17 mouse cellular contexts compared by ENCODE assay signal in the genomic region with DNA sequence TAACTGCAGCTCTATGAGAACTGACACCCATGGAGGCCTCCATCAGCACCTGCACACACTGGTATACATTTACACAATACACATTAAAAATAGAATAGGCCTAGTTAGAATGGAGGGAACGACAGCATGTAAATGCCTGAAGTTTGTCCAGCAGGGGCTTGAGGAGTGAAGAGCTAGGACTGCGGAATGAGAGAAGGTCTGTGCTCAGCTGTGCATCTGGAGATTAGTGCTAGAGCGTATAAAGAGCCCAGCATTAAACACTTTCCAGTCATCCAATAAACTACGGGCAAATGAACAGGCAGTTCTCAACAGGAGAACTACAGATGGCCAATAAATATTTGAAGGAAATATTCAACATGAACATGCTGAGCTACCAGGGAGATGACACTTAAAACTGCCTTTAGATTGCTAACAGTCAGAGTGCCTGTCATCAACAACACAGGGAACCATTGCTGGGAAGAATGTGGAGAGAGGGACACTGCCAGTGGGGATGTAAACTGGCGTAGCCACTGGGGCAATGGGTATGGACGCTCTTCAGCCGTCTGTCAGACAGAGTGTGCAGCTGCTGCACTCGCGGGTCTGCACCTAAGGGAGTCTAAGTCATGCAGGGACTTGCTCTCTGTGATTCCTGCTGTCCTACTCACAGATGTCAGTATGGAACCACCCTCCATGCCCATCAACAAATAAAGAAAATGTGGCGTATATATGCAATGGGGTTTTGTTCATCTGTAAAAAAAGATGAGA. TPM values are rescaled to one million over a fixed set of nuclear protein-coding genes. Genes with fewer than 3 reads are reported as not detected.
DNase-seq lines count a peak whose midpoint lies in the region; ATAC-seq lines count a peak whose summit lies in the region.
"Had no signal": no experiment of that assay in that cellular context is flagged by ENCODE, and none has a peak within 500 bp of the region (broad histone marks: within the 10 kb centered on the region; RNA-seq: fewer than 3 reads in every experiment).

No protein-coding gene starts in this region.

- no peaks in the 10 kb centered on the region for H3K27me3 ChIP-seq in heart, embryonic 16.5 days (ENCODE audit: control insufficient read depth, insufficient read depth, low read length)
- H3K27me3 ChIP-seq in midbrain, embryonic 13.5 days, result no peaks in the 10 kb centered on the region
- H3K27me3 ChIP-seq in midbrain, embryonic 10.5 days (ENCODE audit: low read depth, poor library complexity, severe bottlenecking), result no peaks in the 10 kb centered on the region
- H3K27me3 ChIP-seq in limb, embryonic 13.5 days, result no peaks in the 10 kb centered on the region
- H3K27me3 ChIP-seq in liver, embryonic 12.5 days (replicated peaks), result no peaks in the 10 kb centered on the region
- H3K27me3 ChIP-seq: heart, embryonic 12.5 days; Patski had no signal

- intact Hi-C loops in heart, postnatal 25 days (cut with DNase I), result no loop called here

- 72% methylated on average over 10 of the region's 10 CpGs for WGBS in heart, embryonic 16.5 days
- WGBS in midbrain, embryonic 13.5 days, result 68% methylated on average over 10 of the region's 10 CpGs
- WGBS in midbrain, embryonic 10.5 days, result 85% methylated on average over 10 of the region's 10 CpGs
- WGBS in limb, embryonic 13.5 days, result 59% methylated on average over 10 of the region's 10 CpGs
- WGBS in liver, embryonic 12.5 days (ENCODE audit: insufficient replicate concordance), result 87% methylated on average over 10 of the region's 10 CpGs

- H3K4me2 ChIP-seq in heart, embryonic 16.5 days (ENCODE audit: low read depth, low read length), result no peak overlapping the region
- H3K4me2 ChIP-seq in midbrain, embryonic 13.5 days (replicated peaks), result no peak overlapping the region
- H3K4me2 ChIP-seq in limb, embryonic 13.5 days (replicated peaks), result no peak overlapping the region
- no peak overlapping the region for H3K4me2 ChIP-seq in liver, embryonic 12.5 days
- H3K4me2 ChIP-seq: heart, embryonic 12.5 days had no signal

- no peak for DNase-seq in heart, postnatal 25 days (ENCODE audit: low spot score)
- no peak for DNase-seq in midbrain, embryonic 10.5 days (ENCODE audit: low spot score)
- peak; percentile 24 for DNase-seq in retina, postnatal 1 day
- DNase-seq in urinary bladder, adult 18-20 months (ENCODE audit: low spot score in 2 of 2), result no peak
- DNase-seq: adrenal gland, postnatal 36 days; cerebellum, adult 9-11 months; gastrocnemius, adult 2 months; kidney, postnatal 4 days; layer of hippocampus, postnatal 36 days; thymus, postnatal 25 days had no signal

- no peak overlapping the region for H3K4me3 ChIP-seq in heart, embryonic 16.5 days (ENCODE audit: low read length)
- no peak overlapping the region for H3K4me3 ChIP-seq in midbrain, embryonic 13.5 days (replicated peaks)
- no peak overlapping the region for H3K4me3 ChIP-seq in midbrain, embryonic 10.5 days
- H3K4me3 ChIP-seq in limb, embryonic 13.5 days, result no peak overlapping the region
- H3K4me3 ChIP-seq in liver, embryonic 12.5 days, result no peak overlapping the region
- H3K4me3 ChIP-seq: gastrocnemius, adult 2 months; heart, embryonic 12.5 days had no signal

- H3K27ac ChIP-seq in heart, embryonic 16.5 days (ENCODE audit: low read length), result no peak overlapping the region
- H3K27ac ChIP-seq in midbrain, embryonic 13.5 days, result peak overlapping the region; percentile 31; the same call in 1 of the 2 replicates
- no peak overlapping the region for H3K27ac ChIP-seq in midbrain, embryonic 10.5 days (replicated peaks)
- peak overlapping the region; percentile 10; the same call in 1 of the 2 replicates for H3K27ac ChIP-seq in limb, embryonic 13.5 days
- no peak overlapping the region for H3K27ac ChIP-seq in liver, embryonic 12.5 days
- H3K27ac ChIP-seq: gastrocnemius, adult 2 months; liver, embryonic 14.5 days had no signal

- 0 out of 2 replicates have a peak, but pooled peaks cover 8% of the 10 kb centered on the region for H3K4me1 ChIP-seq in heart, embryonic 16.5 days (ENCODE audit: control insufficient read depth, insufficient read depth, low read length)
- H3K4me1 ChIP-seq in midbrain, embryonic 13.5 days (replicated peaks), result peaks cover 40% of the 10 kb centered on the region
- peaks cover 40% of the 10 kb centered on the region for H3K4me1 ChIP-seq in midbrain, embryonic 10.5 days
- H3K4me1 ChIP-seq in limb, embryonic 13.5 days, result peaks cover 41% of the 10 kb centered on the region
- peaks cover 70% of the 10 kb centered on the region for H3K4me1 ChIP-seq in liver, embryonic 12.5 days

- H3K36me3 ChIP-seq in heart, embryonic 16.5 days (ENCODE audit: control insufficient read depth, insufficient read depth), result 0 out of 2 replicates have a peak, but pooled peaks cover 2% of the 10 kb centered on the region
- H3K36me3 ChIP-seq in midbrain, embryonic 13.5 days, result peaks cover 2% of the 10 kb centered on the region; the same call in 1 of the 2 replicates
- H3K36me3 ChIP-seq in midbrain, embryonic 10.5 days, result peaks cover 15% of the 10 kb centered on the region; the same call in 1 of the 2 replicates
- peaks cover 9% of the 10 kb centered on the region for H3K36me3 ChIP-seq in limb, embryonic 13.5 days
- peaks cover 28% of the 10 kb centered on the region for H3K36me3 ChIP-seq in liver, embryonic 12.5 days

- no peak overlapping the region for H3K9ac ChIP-seq in heart, embryonic 16.5 days (ENCODE audit: low read length)
- no peak overlapping the region for H3K9ac ChIP-seq in midbrain, embryonic 13.5 days (replicated peaks)
- H3K9ac ChIP-seq in limb, embryonic 13.5 days, result no peak overlapping the region
- H3K9ac ChIP-seq in liver, embryonic 12.5 days, result no peak overlapping the region
- H3K9ac ChIP-seq: heart, embryonic 12.5 days; liver, embryonic 14.5 days had no signal

- 0 out of 2 replicates have a peak, but pooled peaks have one; percentile 19 for ATAC-seq in heart, embryonic 16.5 days (replicated peaks; ENCODE audit: extremely low read depth, insufficient read depth, low FRiP score)
- ATAC-seq in midbrain, embryonic 13.5 days, result 0 out of 2 replicates have a peak, but pooled peaks have one; percentile 31
- peak; percentile 55; the same call in 1 of the 2 replicates for ATAC-seq in limb, embryonic 13.5 days (ENCODE audit: low FRiP score, low read depth)
- ATAC-seq in liver, embryonic 12.5 days, result no peak
- ATAC-seq: Patski had no signal

- no peaks in the 10 kb centered on the region for H3K9me3 ChIP-seq in heart, embryonic 16.5 days (replicated peaks; ENCODE audit: control insufficient read depth, low read length)
- no peaks in the 10 kb centered on the region for H3K9me3 ChIP-seq in midbrain, embryonic 13.5 days
- no peaks in the 10 kb centered on the region for H3K9me3 ChIP-seq in midbrain, embryonic 10.5 days (replicated peaks)
- H3K9me3 ChIP-seq in limb, embryonic 13.5 days, result no peaks in the 10 kb centered on the region
- H3K9me3 ChIP-seq in liver, embryonic 12.5 days (replicated peaks), result no peaks in the 10 kb centered on the region
- H3K9me3 ChIP-seq: heart, embryonic 12.5 days had no signal

RNA-seq across cellular contexts. Expression of gene Usp33, which starts 7.3 kb away (rescaled TPM):
- polyA plus RNA-seq in heart, embryonic 16.5 days (2015; fragmentation: Nextera tagmentation; extraction: Ambion mirVana), result 28.0 and 29.3 TPM in 2 replicates
- 10 to 100 TPM; 22.3 to 25.2 TPM for total RNA-seq in heart, postnatal 25 days (2021)
- 79.1 and 85.8 TPM in 2 replicates for polyA plus RNA-seq in midbrain, embryonic 13.5 days (2015; fragmentation: Nextera tagmentation; extraction: Ambion mirVana)
- 47.2 and 58.8 TPM in 2 replicates for polyA plus RNA-seq in midbrain, embryonic 10.5 days (2016; fragmentation: Nextera tagmentation; extraction: Ambion mirVana)
- polyA plus RNA-seq in limb, embryonic 13.5 days (2015; fragmentation: Nextera tagmentation; extraction: Ambion mirVana), result 44.1 and 50.6 TPM in 2 replicates
- 30.1 and 30.9 TPM in 2 replicates for polyA plus RNA-seq in liver, embryonic 12.5 days (2016; fragmentation: Nextera tagmentation; extraction: Ambion mirVana)

RNA-seq across cellular contexts. Expression of gene Miga1, which starts 13.4 kb away (rescaled TPM):
- 11.7 and 12.9 TPM in 2 replicates for polyA plus RNA-seq in heart, embryonic 16.5 days (2015; fragmentation: Nextera tagmentation; extraction: Ambion mirVana)
- 10 to 100 TPM in 1 of 2 experiments, 1 to 10 TPM in 1; 9.6 to 10.3 TPM for total RNA-seq in heart, postnatal 25 days (2021)
- polyA plus RNA-seq in midbrain, embryonic 13.5 days (2015; fragmentation: Nextera tagmentation; extraction: Ambion mirVana), result 18.1 TPM in 2 replicates
- polyA plus RNA-seq in midbrain, embryonic 10.5 days (2016; fragmentation: Nextera tagmentation; extraction: Ambion mirVana), result 17.1 and 18.2 TPM in 2 replicates
- 19.0 and 21.9 TPM in 2 replicates for polyA plus RNA-seq in limb, embryonic 13.5 days (2015; fragmentation: Nextera tagmentation; extraction: Ambion mirVana)
- 7.1 and 9.1 TPM in 2 replicates for polyA plus RNA-seq in liver, embryonic 12.5 days (2016; fragmentation: Nextera tagmentation; extraction: Ambion mirVana)

RNA-seq across cellular contexts. Expression of gene Zzz3, which starts 41.7 kb away (rescaled TPM):
- 29.8 and 30.1 TPM in 2 replicates for polyA plus RNA-seq in heart, embryonic 16.5 days (2015; fragmentation: Nextera tagmentation; extraction: Ambion mirVana)
- 10 to 100 TPM; 22.8 to 23.5 TPM for total RNA-seq in heart, postnatal 25 days (2021)
- polyA plus RNA-seq in midbrain, embryonic 13.5 days (2015; fragmentation: Nextera tagmentation; extraction: Ambion mirVana), result 36.3 and 40.4 TPM in 2 replicates
- polyA plus RNA-seq in midbrain, embryonic 10.5 days (2016; fragmentation: Nextera tagmentation; extraction: Ambion mirVana), result 53.3 and 54.6 TPM in 2 replicates
- polyA plus RNA-seq in limb, embryonic 13.5 days (2015; fragmentation: Nextera tagmentation; extraction: Ambion mirVana), result 46.7 and 49.3 TPM in 2 replicates
- 23.5 and 25.7 TPM in 2 replicates for polyA plus RNA-seq in liver, embryonic 12.5 days (2016; fragmentation: Nextera tagmentation; extraction: Ambion mirVana)

Comparison
In these comparisons a context has a peak if more than half of its experiments do, and no peak if none do; other contexts are left out.
1. H3K27ac ChIP-seq: peak in midbrain, embryonic 13.5 days (single experiment) and limb, embryonic 13.5 days (single experiment); none in heart, embryonic 16.5 days (single experiment), midbrain, embryonic 10.5 days (single experiment) and liver, embryonic 12.5 days (single experiment).